Mouse (Mus musculus) lung, embryonic 14.5 days (tissue): ENCODE data around the gene Gm21671. TPM values are rescaled to one million over a fixed set of nuclear protein-coding genes. Genes with fewer than 3 reads are reported as not detected.
"Not testable (repeated sequence)": the region's sequence is repeated elsewhere in the genome, so short reads cannot be mapped to it uniquely, and the experiment has no call there.

Experiments
- ATAC-seq: fragments of 200-750 bp; cut with Nextera tagmentation; 2 replicates; pipeline ENCODE4 v1.8.0; 2017; ENCODE audit warnings: mild to moderate bottlenecking, moderate TSS enrichment, moderate library complexity; ENCODE audit not compliant: insufficient read depth
- DNase-seq: peaks from one replicate; pipeline ENCODE4 v3.0.0-alpha.2; 2015
- H3K27ac ChIP-seq: fragments of 300-500 bp; sonication (generic); 2 replicates; pipeline ENCODE4 v1.5.1; 2014; ENCODE audit warnings: low read depth, mild to moderate bottlenecking, moderate library complexity
- H3K27me3 ChIP-seq: fragments of 300-500 bp; sonication (generic); 2 replicates; pipeline ENCODE4 v1.6.1; 2014; ENCODE audit warnings: low read length, control low read depth; ENCODE audit not compliant: insufficient read depth
- H3K36me3 ChIP-seq: fragments of 300-500 bp; sonication (generic); 2 replicates; pipeline ENCODE4 v1.6.1; 2014; ENCODE audit warnings: control low read depth; ENCODE audit not compliant: insufficient read depth
- H3K4me1 ChIP-seq: fragments of 300-500 bp; sonication (generic); 2 replicates; pipeline ENCODE4 v1.6.1; 2014; ENCODE audit warnings: antibody characterized with exemption, control low read depth; ENCODE audit not compliant: insufficient read depth
- H3K4me2 ChIP-seq: fragments of 300-500 bp; sonication (generic); 2 replicates; pipeline ENCODE4 v1.6.1; 2014; ENCODE audit warnings: mild to moderate bottlenecking
- H3K4me3 ChIP-seq: fragments of 300-500 bp; sonication (generic); 2 replicates; pipeline ENCODE4 v1.5.1; 2014; ENCODE audit warnings: low read depth, low read length
- H3K9ac ChIP-seq: fragments of 300-500 bp; sonication (generic); 2 replicates; pipeline ENCODE4 v1.6.1; 2014
- H3K9me3 ChIP-seq: fragments of 300-500 bp; sonication (generic); 2 replicates; pipeline ENCODE4 v1.6.1; 2016; ENCODE audit warnings: low read depth, low read length, control low read depth
- WGBS: fragments of 180-500 bp; shearing (Covaris S2); extraction: QIAGEN DNeasy Blood & Tissue Kit; methylation state at CpG from one replicate; pipeline ENCODE4 v1.1.7; 2014; 5-methylcytosine and 5-hydroxymethylcytosine counted together
- polyA plus RNA-seq: library from polyadenylated mRNA; unstranded; fragments of >200 nt; fragmentation: Nextera tagmentation; extraction: Ambion mirVana; gene quantifications from 2 replicates; pipeline ENCODE4 v1.2.1, GENCODE M21; 2014

Gene Gm21671
- polyA plus RNA-seq = 0.12 TPM in 1 of 2 replicates, not detected in the other

- not testable (repeated sequence) for H3K4me2 ChIP-seq, H3K27ac ChIP-seq, H3K27me3 ChIP-seq, ATAC-seq, H3K9ac ChIP-seq, H3K36me3 ChIP-seq, H3K9me3 ChIP-seq, DNase-seq, H3K4me1 ChIP-seq, H3K4me3 ChIP-seq
- 63% methylated on average over 2 of the region's 2 CpGs for WGBS
Measured at GRCm38 (mm10) chr5:25954317-25954716, at the start of gene Gm21671. TSS of gene Gm21671 (minus strand) at chr5:25954417.

- not testable (repeated sequence) for H3K9ac ChIP-seq, H3K27me3 ChIP-seq, ATAC-seq, DNase-seq, H3K4me2 ChIP-seq, H3K4me3 ChIP-seq, H3K4me1 ChIP-seq, H3K9me3 ChIP-seq, H3K27ac ChIP-seq, H3K36me3 ChIP-seq
- WGBS = no CpG with 5 or more reads among the region's 3 CpGs
Measured at GRCm38 (mm10) chr5:25988550-25988949, 34.3 kb upstream of the Gm21671 start, which contains the start of gene Gm21698. TSS of gene Gm21698 (minus strand) at chr5:25988650.

GRCm38 (mm10) chr5:25972563-25972962 lies 18.3 kb upstream of the Gm21671 start, which contains the start of gene Gm21680:
TSS of gene Gm21680 (minus strand) at chr5:25972663.
- H3K9me3 ChIP-seq, ATAC-seq, H3K9ac ChIP-seq, H3K4me1 ChIP-seq, H3K27ac ChIP-seq, H3K27me3 ChIP-seq, H3K4me3 ChIP-seq, H3K36me3 ChIP-seq, H3K4me2 ChIP-seq, DNase-seq: not testable (repeated sequence)
- no CpG with 5 or more reads among the region's 2 CpGs for WGBS

- not testable (repeated sequence) for H3K9me3 ChIP-seq, DNase-seq, H3K9ac ChIP-seq, H3K27ac ChIP-seq, H3K4me1 ChIP-seq, H3K27me3 ChIP-seq, H3K36me3 ChIP-seq, ATAC-seq
- 45% methylated on average over 16 of the region's 17 CpGs for WGBS
- Histone ChIP-seq H3K4me2 (peak overlapping the region; percentile 43), H3K4me3 (peak overlapping the region; percentile 6; the same call in 1 of the 2 replicates)
Measured at GRCm38 (mm10) chr5:25957050-25957449, 2.8 kb upstream of the Gm21671 start.

- DNase-seq, H3K27ac ChIP-seq, H3K9ac ChIP-seq, H3K9me3 ChIP-seq, H3K36me3 ChIP-seq, H3K27me3 ChIP-seq, H3K4me1 ChIP-seq, ATAC-seq: not testable (repeated sequence)
- WGBS = 20% methylated on average over 32 of the region's 32 CpGs
- Histone ChIP-seq H3K4me2 (peak overlapping the region; percentile 43), H3K4me3 (peak overlapping the region; percentile 6; the same call in 1 of the 2 replicates)
Measured at GRCm38 (mm10) chr5:25956611-25957010, 2.4 kb upstream of the Gm21671 start.

GRCm38 (mm10) chr5:25945391-25945790 lies 8.8 kb downstream of the Gm21671 start:
- not testable (repeated sequence) for H3K4me3 ChIP-seq, H3K4me2 ChIP-seq, H3K9me3 ChIP-seq, ATAC-seq, H3K27me3 ChIP-seq, H3K4me1 ChIP-seq, H3K27ac ChIP-seq, H3K36me3 ChIP-seq, DNase-seq, H3K9ac ChIP-seq
- 83% methylated on average over 2 of the region's 2 CpGs for WGBS

GRCm38 (mm10) chr5:25942281-25942680 lies 11.9 kb downstream of the Gm21671 start, which contains the start of gene Gm21663:
TSS of gene Gm21663 (minus strand) at chr5:25942381.
- 53% methylated on average over 2 of the region's 2 CpGs for WGBS
- not testable (repeated sequence) for H3K4me3 ChIP-seq, DNase-seq, H3K4me1 ChIP-seq, H3K27me3 ChIP-seq, H3K9me3 ChIP-seq, H3K4me2 ChIP-seq, H3K36me3 ChIP-seq, ATAC-seq, H3K9ac ChIP-seq, H3K27ac ChIP-seq

Other genes starting within 250 kb of the Gm21671 start
- gene Xrcc2, start 248.6 kb downstream of the Gm21671 start, polyA plus RNA-seq = 8.5 and 10.2 TPM in 2 replicates
- 2.3 and 2.9 TPM in 2 replicates for gene Actr3b, start 194.4 kb downstream of the Gm21671 start, polyA plus RNA-seq
- gene Gm21663, start 12.0 kb downstream of the Gm21671 start, polyA plus RNA-seq = 0.07 TPM in 1 of 2 replicates, not detected in the other
- not detected in 2 replicates for gene Gm21680, start 18.2 kb upstream of the Gm21671 start, polyA plus RNA-seq
- 0.11 TPM in 1 of 2 replicates, not detected in the other for gene Gm21698, start 34.2 kb upstream of the Gm21671 start, polyA plus RNA-seq
- 0.21 TPM in 1 of 2 replicates, not detected in the other for gene Gm1979, start 50.4 kb upstream of the Gm21671 start, polyA plus RNA-seq
- 0.13 TPM in 1 of 2 replicates, not detected in the other for gene Gm5862, start 68.5 kb upstream of the Gm21671 start, polyA plus RNA-seq
- gene Speer4a, start 85.1 kb upstream of the Gm21671 start, polyA plus RNA-seq = 0.08 TPM in 1 of 2 replicates, not detected in the other
- gene Gm7347, start 104.2 kb upstream of the Gm21671 start, polyA plus RNA-seq = 0.07 TPM in 1 of 2 replicates, not detected in the other
- not detected in 2 replicates for gene Gm10471, start 134.9 kb upstream of the Gm21671 start, polyA plus RNA-seq
- not detected in 2 replicates for gene 5031410I06Rik, start 150.9 kb upstream of the Gm21671 start, polyA plus RNA-seq
- 0.12 TPM in 1 of 2 replicates, not detected in the other for gene Gm10220, start 167.0 kb upstream of the Gm21671 start, polyA plus RNA-seq